Mouse (Mus musculus) spleen, adult 2 months (tissue): ENCODE data around the gene Snorc. TPM values are rescaled to one million over a fixed set of nuclear protein-coding genes. Genes with fewer than 3 reads are reported as not detected.

Source experiments
- DNase-seq, 2 experiments: peaks; one replicate each; pipeline versions ENCODE4 v3.0.0 to v3.0.0-alpha.2; 2012 to 2021; ENCODE audit warnings: low spot score in 2 of 2, low read depth in 1 of 2
- H3K27ac ChIP-seq: fragments of 200-500 bp; 2 replicates; pipeline ENCODE4 v1.5.1; 2012; ENCODE audit warnings: low read length, inconsistent platforms; ENCODE audit not compliant: insufficient read depth
- H3K27me3 ChIP-seq: fragments of 200-500 bp; 2 replicates; pipeline ENCODE4 v1.6.1; 2012; ENCODE audit warnings: mild to moderate bottlenecking, moderate library complexity, low read length, inconsistent platforms; ENCODE audit not compliant: control insufficient read depth, insufficient read depth
- H3K36me3 ChIP-seq: fragments of 200-500 bp; 2 replicates; pipeline ENCODE4 v1.6.1; 2012; ENCODE audit warnings: mild to moderate bottlenecking, low read length, inconsistent platforms; ENCODE audit not compliant: control insufficient read depth, insufficient read depth
- H3K4me1 ChIP-seq: fragments of 200-500 bp; 2 replicates; pipeline ENCODE4 v1.6.1; 2011; ENCODE audit warnings: inconsistent platforms; ENCODE audit not compliant: control insufficient read depth, insufficient read depth, insufficient read length
- H3K4me3 ChIP-seq: fragments of 200-500 bp; 2 replicates; pipeline ENCODE4 v1.5.1; 2011; ENCODE audit warnings: mild to moderate bottlenecking, inconsistent platforms; ENCODE audit not compliant: insufficient read depth, insufficient read length; ENCODE audit errors: extremely low read depth
- CTCF ChIP-seq: fragments of 200-500 bp; IDR thresholded peaks from 2 replicates; pipeline ENCODE4 v1.5.1; 2011; ENCODE audit warnings: mild to moderate bottlenecking, inconsistent platforms; ENCODE audit not compliant: insufficient read depth, insufficient read length, insufficient replicate concordance; ENCODE audit errors: extremely low read depth
- POLR2A ChIP-seq: fragments of 200-500 bp; IDR thresholded peaks from 2 replicates; pipeline ENCODE4 v1.6.1; 2011; ENCODE audit warnings: low read depth, low read length, inconsistent platforms
- WGBS: fragments of 180-500 bp; shearing (Covaris S2); methylation state at CpG from one replicate; pipeline ENCODE4 v1.1.7; 2018; 5-methylcytosine and 5-hydroxymethylcytosine counted together
- polyA plus RNA-seq: library from polyadenylated mRNA; depleted of rRNA; stranded (reverse); fragments of >200 nt; gene quantifications from 2 replicates; pipeline ENCODE4 v1.2.3, GENCODE M21; 2012

Gene Snorc
- polyA plus RNA-seq, 1 experiment, result not detected

DNA sequence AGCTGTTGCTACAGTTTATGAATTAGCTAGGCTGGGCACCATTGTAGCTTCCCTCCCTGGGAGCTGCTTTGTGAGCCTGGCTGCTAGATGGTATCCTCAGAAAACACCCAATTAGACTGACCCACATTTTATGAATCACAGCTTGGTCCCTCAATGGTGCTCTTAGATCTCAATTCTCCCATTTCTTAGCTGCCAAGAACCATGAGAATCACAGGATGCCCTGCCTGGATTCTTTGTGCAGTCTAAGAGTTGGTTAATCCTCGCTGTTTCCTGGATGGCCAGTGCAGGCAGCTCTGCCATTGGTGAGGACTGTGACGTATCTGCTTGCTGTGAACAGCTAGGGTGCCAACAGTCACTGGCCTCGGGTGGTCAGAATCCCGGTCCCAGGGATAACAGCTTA is 23.5 kb downstream of the Snorc start:
- 81% methylated on average over 4 of the region's 4 CpGs for WGBS
- Histone ChIP-seq H3K4me1 (no peaks in the 10 kb centered on the region), H3K4me3 (no peak overlapping the region), H3K27me3 (no peaks in the 10 kb centered on the region), H3K36me3 (no peaks in the 10 kb centered on the region), H3K27ac (no peak overlapping the region)
- TF ChIP-seq POLR2A (no peak), CTCF (no peak)
- no peak for DNase-seq

DNA sequence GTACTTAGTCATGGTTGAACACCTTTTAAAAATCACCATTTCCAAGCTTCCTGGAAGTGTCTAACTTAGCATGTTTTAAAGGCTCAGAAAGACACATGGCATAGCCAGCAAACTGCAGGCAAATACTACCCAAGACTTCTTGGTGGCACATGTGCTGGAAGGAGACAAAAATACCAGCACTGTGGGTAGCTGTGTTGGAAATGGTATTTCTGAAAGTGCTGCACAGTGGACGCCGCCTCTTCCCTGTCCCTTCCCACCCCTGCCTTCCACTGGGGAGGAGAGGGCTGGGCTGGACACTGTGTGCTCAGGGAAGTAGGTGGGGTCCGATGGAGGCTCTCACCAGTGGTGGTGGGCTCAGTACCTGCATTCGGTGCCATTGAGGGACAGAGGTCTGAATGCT is 35.5 kb downstream of the Snorc start:
- Histone ChIP-seq H3K4me3 (no peak overlapping the region), H3K36me3 (no peaks in the 10 kb centered on the region), H3K27me3 (peaks cover 14% of the 10 kb centered on the region), H3K4me1 (peaks cover 3% of the 10 kb centered on the region; the same call in 1 of the 2 replicates), H3K27ac (no peak overlapping the region)
- 85% methylated on average over 4 of the region's 4 CpGs for WGBS
- DNase-seq, result no peak
- TF ChIP-seq POLR2A, result no peak
- TF ChIP-seq CTCF, result no peak

DNA sequence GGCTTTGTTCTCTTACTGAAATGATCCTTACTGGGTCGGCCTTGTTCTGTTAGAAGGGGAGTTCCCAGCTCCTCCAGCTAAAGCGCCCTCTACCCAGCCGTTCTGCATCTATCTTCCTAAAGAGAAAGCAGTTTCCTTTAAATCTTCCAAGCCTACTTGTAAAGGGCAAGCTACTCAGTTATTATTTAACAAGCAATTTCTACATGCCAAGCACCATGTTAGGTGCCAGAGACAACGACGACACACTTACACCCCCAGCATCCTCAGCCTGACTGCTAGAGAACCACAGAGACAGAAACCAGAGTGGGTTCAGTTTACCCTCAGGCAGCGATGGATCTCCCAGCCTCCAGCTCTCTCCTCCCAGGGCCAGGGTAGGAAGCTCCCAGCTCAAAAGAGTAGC is 37.8 kb downstream of the Snorc start:
- no peak for DNase-seq
- Histone ChIP-seq H3K36me3 (no peaks in the 10 kb centered on the region), H3K4me3 (no peak overlapping the region), H3K4me1 (peaks cover 3% of the 10 kb centered on the region; the same call in 1 of the 2 replicates), H3K27me3 (peaks cover 15% of the 10 kb centered on the region), H3K27ac (no peak overlapping the region)
- TF ChIP-seq POLR2A, result no peak
- TF ChIP-seq CTCF, result no peak
- WGBS, result 73% methylated on average over 6 of the region's 6 CpGs

DNA sequence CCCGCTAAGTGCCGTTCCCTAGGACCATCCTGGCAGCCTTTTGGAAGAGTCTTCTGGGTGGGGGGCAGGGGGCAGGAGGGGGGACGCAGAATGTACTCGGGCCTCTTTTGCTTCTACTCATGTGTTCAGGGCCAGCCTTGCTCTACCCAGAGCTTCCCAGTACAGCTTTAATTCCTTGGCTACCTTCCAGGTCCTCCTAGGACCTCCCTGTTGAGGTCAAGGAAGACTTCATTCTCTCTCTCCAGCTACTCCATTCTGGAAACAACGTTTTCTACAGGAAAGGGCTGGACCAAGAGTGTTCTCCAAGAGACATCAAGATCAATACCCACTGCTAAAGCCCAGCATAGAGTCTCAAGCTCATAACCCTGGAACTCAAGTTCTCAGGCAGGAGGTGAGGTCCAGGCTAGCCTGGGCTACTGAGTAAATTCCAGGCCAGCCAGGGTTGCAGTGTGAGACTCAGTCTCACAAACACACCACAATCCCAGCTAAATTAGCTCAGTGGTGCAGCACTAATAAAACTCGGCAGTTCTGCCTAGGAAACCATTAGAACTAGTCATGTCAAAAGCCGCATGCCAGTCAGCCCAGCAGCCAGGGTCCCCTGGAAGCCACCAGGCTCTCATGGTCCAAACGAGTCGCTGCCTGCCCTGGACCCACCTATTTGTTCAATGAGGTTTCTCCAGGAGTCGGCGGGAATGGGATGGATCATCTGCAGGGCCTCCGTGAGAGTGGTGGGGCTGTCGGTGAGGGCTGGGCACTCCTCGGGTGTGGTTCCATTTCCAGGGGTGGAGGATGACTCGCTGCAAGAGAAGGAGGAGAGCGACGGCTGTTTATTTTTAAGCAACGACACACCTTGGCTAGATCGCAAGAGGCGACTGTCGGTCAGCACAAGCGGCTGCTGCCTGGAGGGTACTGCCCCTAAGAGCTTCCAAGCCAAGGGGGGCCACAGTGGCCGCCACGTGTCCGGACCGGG is 38.8 kb downstream of the Snorc start:
- TF ChIP-seq POLR2A, result no peak
- no peak for TF ChIP-seq CTCF
- H3K36me3 ChIP-seq, result no peaks in the 10 kb centered on the region
- H3K27me3 ChIP-seq, result peaks cover 15% of the 10 kb centered on the region
- no peak overlapping the region for H3K27ac ChIP-seq
- DNase-seq, result no peak
- peaks cover 3% of the 10 kb centered on the region; the same call in 1 of the 2 replicates for H3K4me1 ChIP-seq
- H3K4me3 ChIP-seq, result no peak overlapping the region
- 26% methylated on average over 26 of the region's 26 CpGs for WGBS

DNA sequence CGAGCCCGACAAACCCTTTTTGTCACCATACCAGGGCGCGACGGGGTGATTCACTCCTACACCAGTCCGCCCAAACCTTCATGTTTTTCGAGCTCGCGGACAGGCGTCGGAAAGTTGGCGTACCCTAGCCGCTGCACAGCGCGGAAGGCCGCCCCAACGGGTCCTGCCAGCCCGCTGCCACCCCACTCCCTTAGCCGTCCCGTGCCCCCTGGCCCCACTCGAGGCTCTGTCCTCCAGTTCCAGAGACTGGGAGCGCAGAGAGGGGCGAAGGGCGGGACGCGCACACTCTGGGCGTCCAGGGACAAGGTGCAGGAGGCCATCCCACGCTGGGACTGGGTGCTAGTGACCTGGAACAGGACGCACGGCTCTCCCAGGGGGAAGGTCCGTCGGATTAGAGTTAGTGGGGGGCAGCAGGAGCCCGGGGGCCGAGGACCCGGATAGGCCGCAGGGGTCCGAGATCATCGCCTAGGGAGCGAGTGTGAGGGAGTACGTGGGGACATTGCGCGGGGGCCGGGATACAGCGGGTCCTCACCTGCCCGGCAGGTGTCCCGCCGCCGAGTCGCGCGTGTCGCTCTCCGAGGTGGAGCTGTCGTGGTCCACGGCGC is 39.6 kb downstream of the Snorc start, which contains the start of gene Neu2:
Neu2 (plus strand) TSS at position 329 of the 605 bp plus-strand sequence.
- Histone ChIP-seq H3K36me3 (no peaks in the 10 kb centered on the region), H3K27me3 (peaks cover 15% of the 10 kb centered on the region), H3K27ac (no peak within 1 kb of the TSS), H3K4me1 (peaks cover 3% of the 10 kb centered on the region; the same call in 1 of the 2 replicates), H3K4me3 (peak within 1 kb of the TSS; percentile 13; the same call in 1 of the 2 replicates)
- TF ChIP-seq POLR2A (no peak), CTCF (no peak)
- WGBS, result 3% methylated on average over 56 of the region's 56 CpGs
- DNase-seq, result no peak

DNA sequence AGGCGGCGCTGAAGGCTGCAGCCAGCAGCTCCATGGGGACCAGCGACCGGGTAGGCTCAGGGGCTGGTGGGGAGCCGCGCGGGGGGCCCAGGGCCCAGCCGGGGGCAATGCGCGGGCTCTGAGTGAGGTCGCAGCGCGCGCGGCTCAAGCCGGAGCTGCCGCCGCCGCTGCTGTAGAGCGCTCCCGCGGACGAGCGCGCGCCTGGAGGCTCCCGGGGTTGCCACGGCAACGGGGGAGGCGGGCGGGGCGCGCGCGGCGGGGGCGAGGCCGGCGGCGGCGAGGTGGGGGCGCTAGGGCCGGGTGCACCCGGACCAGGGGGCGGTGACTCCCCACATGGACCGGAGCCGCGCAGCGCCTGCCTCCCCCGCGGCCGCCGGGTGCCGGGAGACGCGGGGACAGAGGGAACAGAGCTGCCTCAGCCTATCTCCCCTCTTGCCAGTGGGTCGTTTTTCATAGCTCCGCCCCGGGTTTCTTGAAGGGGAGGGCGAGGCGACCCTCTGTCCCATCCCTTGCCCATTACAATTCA is 40.2 kb downstream of the Snorc start:
- H3K4me3 ChIP-seq, result peak overlapping the region; percentile 13; the same call in 1 of the 2 replicates
- TF ChIP-seq CTCF, result no peak
- H3K27ac ChIP-seq, result no peak overlapping the region
- H3K36me3 ChIP-seq, result no peaks in the 10 kb centered on the region
- H3K4me1 ChIP-seq, result peaks cover 3% of the 10 kb centered on the region; the same call in 1 of the 2 replicates
- no peak for DNase-seq
- H3K27me3 ChIP-seq, result peaks cover 15% of the 10 kb centered on the region
- 2% methylated on average over 53 of the region's 61 CpGs for WGBS
